Mouse (Mus musculus): ENCODE measurements at regions not wholly inside any gene's neighbourhood (a gene's known extent, or its start where the extent isn't known, plus 50 kb on each side); places are given as distances from the start of the nearest gene placed in this dataset.

- no peak for TF ChIP-seq POLR2A (IDR thresholded peaks at IDR 0.05; ENCODE audit: insufficient read depth, low read depth, low read length)
- no peak for TF ChIP-seq CTCF (IDR thresholded peaks at IDR 0.05; ENCODE audit: insufficient read depth, low read depth, low read length)
Observed at GRCm38 (mm10) chr12:47275904-47276303, 457.2 kb upstream of the Nova1 start.
